Mouse (Mus musculus) heart, adult 2 months (tissue): ENCODE data around the gene Pld4.

ENCODE experiments used
- CTCF ChIP-seq: fragments of 200-600 bp; IDR thresholded peaks from 2 replicates; pipeline ENCODE4 v1.8.1; 2022; ENCODE audit warnings: antibody characterized with exemption, mild to moderate bottlenecking, moderate library complexity
- POLR2A ChIP-seq: fragments of 200-500 bp; IDR thresholded peaks from 2 replicates; pipeline ENCODE4 v1.6.1; 2011; ENCODE audit warnings: mild to moderate bottlenecking, low read depth, low read length, control low read depth; ENCODE audit not compliant: insufficient read depth

- TF ChIP-seq CTCF = no peak
- no peak for TF ChIP-seq POLR2A
Measured at GRCm38 (mm10) chr12:112732591-112732990, 27.9 kb upstream of the Pld4 start.
